Mouse (Mus musculus): ENCODE results near the gene Tuft1.
"Not testable (repeated sequence)": the region's sequence is repeated elsewhere in the genome, so short reads cannot be mapped to it uniquely, and the experiment has no call there.

Gene Tuft1

GRCm38 (mm10) chr3:94660841-94661240 is 2.2 kb upstream of the Tuft1 start:
- in situ Hi-C loops (cut with MboI, MseI): not testable (repeated sequence)

GRCm38 (mm10) chr3:94659142-94659748 is 573 bp upstream of the Tuft1 start:
- in situ Hi-C loops (cut with MboI, MseI): loop anchor here (5.0 kb wide), 1 partner anchor 98 kb away; no protein-coding TSS in a partner anchor

DNA sequence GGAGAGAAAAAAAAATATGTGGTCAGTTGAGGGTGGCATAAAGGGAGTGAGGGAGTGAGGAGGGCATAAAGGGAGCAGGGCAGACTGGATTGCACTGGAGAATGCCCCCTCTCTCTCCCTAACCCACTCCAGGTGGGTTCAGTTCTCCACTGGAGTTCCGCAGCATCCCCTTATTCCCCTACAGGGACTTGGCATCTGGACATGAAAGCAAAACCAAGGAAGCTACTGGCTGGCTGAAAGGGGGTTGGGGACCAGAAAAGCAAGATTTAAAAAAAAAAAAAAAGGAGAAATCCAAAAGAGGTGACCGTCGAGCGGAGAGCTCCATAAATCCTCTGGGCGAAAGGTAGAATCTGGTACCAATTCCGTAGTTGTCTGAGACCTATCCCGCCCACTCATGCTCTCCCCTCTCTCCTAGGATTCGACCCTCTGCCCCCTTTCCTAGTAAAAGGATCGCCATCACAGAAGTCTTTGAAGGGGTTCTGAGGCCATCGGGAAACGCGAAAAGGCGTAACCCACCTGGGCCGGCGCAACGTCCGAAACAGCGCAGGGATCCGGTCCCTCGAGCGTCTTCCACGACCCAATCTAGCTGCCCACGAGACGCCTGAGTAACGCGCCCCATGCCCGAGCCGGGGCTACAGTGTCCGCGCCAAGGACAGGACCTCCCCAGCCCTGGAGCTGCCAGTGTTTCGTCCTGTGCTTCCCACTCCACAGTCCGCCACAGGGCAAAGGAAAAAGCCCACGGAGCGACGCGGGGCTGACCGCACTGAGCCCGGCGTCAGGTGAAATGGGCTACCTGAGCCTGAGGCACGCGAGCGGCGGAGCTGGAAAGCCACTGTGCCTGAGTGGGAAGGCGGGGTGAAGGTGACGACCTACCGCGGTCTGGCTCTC is 576 bp downstream of the Tuft1 start:
- in situ Hi-C loops (cut with MboI, MseI): loop anchor here (5.0 kb wide), 1 partner anchor 99 kb away; no protein-coding TSS in a partner anchor

DNA sequence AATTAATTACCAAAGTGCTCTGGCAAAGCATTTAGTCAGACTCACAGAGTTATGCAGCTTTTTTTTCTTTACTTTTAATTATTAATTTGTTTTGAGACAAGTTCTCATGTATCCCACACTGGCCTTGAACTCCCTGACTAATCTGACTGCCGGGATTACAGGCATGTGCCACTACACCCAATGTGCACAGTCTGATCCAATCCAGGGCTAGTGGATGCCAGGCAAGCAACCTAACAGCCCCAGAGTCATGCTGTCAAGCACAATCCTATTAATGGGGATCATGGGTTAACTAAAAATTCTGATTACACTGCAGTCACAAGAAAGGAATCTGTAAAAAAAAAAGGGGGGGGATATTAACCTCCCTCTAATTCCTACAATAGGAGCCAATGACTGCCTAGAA is 4.7 kb downstream of the Tuft1 start:
- in situ Hi-C loops (cut with MboI, MseI): not testable (repeated sequence)

GRCm38 (mm10) chr3:94650409-94650808 is 8.3 kb downstream of the Tuft1 start:
- in situ Hi-C loops (cut with MboI, MseI): no loop called here

GRCm38 (mm10) chr3:94648755-94649590 is 9.7 kb downstream of the Tuft1 start:
- in situ Hi-C loops (cut with MboI, MseI): no loop called here

DNA sequence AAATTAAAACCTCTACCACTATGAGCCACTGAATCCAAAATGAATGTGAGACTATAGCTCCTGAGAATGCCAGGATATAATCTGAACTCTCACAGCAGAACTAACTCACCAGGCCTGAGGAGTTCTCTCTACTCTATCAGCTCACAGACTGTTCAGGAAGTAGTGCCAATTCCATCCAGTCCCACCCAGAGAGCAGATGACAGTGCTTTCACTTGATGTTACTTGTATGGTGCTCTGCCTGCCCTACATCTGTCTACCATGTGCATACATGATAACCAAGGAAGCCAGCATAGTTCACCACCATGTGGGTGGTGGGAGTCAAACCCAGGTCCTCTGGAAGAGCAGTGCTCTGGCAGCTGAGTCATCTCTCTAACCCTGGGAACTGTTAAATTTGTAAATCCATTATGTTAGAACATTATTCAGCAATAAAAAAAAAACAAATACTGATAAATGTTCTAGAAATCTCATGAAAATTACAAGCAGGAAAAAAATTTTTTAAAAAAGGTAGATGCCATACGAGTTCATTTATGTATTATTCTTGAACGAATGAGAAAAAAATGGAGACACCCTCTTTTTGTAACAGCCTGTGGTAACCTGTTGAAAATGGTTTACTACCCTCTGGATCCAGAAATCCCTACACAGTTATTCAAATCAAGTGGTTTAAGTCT is 16.0 kb downstream of the Tuft1 start, which contains the start of gene Gm10972:
Gene Gm10972, plus strand, starts transcription at position 618 of the 668 bp plus-strand sequence.
- in situ Hi-C loops (cut with MboI, MseI): loop anchor here (5.0 kb wide), 1 partner anchor 95 kb away; no protein-coding TSS in a partner anchor

DNA sequence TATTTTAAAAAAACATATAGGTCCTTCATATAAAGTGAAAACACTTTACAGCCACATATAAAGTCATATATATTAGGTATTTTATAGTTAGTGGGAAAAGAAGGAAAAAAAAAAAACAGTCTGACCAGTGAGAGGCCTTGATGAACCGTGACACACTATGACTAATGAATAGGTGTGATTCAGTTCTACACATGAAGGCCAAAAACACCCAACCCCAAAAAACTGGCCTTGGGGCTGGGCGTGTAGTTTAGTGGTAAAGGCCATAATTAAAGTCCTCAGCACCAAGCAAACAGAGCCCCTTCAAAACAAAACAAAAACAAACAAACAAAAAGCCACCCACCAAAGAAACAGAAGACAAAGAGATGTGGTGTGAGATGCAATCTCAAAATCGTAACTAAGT is 28.8 kb downstream of the Tuft1 start:
- in situ Hi-C loops (cut with MboI, MseI): no loop called here

DNA sequence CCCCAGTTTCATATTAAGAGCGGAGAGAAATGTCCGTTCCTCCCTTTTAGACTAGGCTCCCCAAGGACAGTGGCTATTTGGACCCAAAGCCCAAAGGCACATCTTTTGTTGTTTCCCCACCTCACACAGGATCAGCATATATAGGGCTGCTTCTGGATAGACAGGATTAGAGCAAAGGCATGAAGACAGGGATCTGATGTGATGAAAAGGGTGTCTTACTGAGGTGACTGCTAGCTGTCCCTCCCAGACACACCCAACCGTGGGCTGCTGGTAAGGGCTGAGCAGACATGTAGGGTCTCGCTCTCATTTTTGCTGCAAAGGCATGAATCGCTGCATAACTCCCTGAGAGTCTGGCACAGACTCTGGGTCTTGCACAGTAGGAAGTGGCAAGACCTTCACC is 30.0 kb downstream of the Tuft1 start:
- in situ Hi-C loops (cut with MboI, MseI): no loop called here

DNA sequence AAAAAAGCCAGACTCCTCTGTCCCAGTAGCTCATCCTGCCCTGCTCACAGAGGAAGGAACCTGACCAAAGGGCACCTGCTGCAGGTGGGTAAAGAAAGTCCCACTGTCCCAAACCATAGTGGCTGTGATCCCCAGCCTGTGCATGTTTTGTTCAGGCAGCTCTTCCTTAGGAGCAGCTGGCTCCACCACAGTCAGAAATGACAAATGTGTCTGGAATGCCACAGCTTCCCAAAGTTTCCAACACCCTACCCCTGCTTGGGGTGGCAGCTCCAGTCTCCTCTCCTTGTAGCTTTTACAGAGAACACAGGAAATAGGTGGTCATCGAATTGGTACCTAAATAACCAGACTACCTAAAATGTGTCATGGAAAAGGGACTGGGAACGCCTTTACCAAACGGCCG is 34.4 kb downstream of the Tuft1 start:
- in situ Hi-C loops (cut with MboI, MseI): no loop called here

GRCm38 (mm10) chr3:94622550-94622949 is 36.1 kb downstream of the Tuft1 start:
- in situ Hi-C loops (cut with MboI, MseI): no loop called here

DNA sequence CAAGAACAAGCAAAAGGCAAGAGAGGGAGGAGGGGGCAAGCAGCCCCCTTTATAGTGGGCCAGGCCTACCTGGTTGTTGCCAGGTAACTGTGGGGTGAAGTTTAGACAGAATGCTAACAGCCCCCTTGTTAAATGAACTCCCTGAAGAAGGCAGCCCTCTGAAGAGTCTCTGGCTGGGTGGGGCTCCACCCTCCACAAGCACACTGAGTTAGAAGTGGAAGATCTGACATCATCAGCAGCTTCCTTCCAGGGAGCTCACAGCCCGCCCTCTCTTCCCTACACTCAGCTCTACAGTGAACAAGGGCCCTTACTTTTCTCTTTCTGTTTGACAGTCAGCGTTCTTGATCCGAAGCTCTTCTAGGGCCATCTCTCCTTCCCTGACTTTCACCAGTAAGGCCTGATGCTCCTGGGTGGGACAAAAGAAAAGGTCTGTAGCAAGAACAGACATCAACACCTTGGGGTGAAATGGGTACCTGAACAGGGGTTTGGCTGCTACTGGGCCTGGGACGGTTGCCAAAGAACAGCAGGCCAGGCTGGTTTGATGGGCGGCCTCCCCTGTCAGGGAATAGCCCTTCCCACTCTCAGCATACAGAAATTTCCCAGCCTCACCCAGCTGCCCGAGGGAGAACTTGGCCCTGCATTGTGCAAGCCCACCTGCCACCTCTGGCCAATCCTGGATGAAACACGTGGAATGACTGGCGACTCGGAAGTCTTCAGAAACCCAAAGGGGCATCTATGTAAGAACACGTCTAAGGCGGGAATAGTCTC is 36.7 kb downstream of the Tuft1 start:
- in situ Hi-C loops (cut with MboI, MseI): no loop called here

- in situ Hi-C loops (cut with MboI, MseI): no loop called here
Observed at GRCm38 (mm10) chr3:94616717-94617116, 42.0 kb downstream of the Tuft1 start.

DNA sequence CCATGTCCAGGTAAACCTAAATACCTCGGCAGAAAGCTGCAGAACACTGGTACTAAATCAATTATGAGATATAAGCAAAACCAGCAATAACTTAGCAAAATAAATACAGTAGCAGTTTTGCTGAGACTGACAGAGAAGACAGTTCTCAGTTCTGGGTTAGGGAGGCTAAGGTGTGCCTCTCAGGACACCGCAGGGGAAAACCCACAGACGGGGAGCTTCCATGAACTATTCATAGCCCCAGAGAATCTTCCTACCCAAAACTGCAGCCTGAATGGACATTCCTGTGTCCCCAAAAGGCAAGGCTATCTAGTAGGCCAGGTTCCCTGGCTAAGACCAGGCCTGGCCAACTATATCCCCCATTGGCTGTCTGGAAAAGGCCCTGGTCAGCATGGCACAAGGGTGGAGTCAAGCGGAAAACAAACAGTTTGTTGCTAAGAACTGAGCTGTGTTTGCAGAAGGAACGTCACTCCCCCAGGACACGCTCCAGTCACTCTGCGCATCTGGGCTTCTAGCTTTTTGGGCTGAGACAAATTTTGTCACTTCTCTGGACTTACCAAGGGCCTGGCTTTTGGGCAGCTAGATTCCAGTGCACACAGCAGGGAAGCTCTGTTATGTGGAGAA is 45.3 kb downstream of the Tuft1 start:
- in situ Hi-C loops (cut with MboI, MseI): no loop called here

DNA sequence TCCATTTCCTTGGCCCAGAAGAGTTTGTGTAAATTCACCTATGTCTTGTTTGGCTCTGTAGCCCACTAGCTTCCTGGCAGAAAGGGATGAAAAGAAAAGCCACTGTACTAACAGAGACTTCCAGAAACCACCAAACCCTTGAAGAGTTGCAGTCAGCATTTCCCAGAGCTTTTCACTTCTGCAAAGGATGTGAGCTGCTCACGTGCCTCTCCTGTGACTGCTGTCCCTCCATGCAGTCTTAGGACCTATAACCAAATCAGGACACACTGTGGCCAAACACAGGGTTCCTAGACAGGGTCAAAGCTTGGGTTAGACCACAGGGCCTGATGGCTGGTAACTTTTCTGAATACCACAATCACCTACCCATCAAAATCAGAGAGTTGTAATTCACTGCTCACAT is 46.4 kb downstream of the Tuft1 start:
- in situ Hi-C loops (cut with MboI, MseI): no loop called here

GRCm38 (mm10) chr3:94611834-94612233 is 46.8 kb downstream of the Tuft1 start:
- in situ Hi-C loops (cut with MboI, MseI): no loop called here

DNA sequence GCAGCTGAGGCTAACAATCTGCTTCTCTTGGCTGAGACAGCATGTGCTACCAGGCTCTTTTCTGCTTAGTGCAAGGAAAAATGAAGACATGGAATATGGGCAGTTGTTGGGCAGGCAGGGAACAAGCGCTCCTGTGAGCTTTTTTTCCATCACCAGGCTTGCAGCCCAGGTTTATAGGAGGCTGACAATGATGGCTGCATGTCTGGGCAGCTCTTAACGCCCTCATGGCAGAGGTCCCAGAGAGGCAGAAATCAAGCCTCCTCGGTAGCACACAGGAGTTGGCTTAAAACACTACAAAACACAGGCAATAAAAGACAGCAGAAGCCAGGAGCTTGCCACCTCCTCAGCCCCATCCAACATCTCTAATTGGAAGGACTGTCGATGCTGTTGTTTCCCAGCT is 47.3 kb downstream of the Tuft1 start:
- in situ Hi-C loops (cut with MboI, MseI): no loop called here

- in situ Hi-C loops (cut with MboI, MseI): no loop called here
Observed at GRCm38 (mm10) chr3:94610581-94610980, 48.1 kb downstream of the Tuft1 start.

GRCm38 (mm10) chr3:94609621-94610020 is 49.1 kb downstream of the Tuft1 start:
- in situ Hi-C loops (cut with MboI, MseI): loop anchor here (5.0 to 10.0 kb wide), 3 partner anchors 157 to 1045 kb away; partner anchors contain the start of gene C2cd4d

- in situ Hi-C loops (cut with MboI, MseI): loop anchor here (10.0 kb wide), 2 partner anchors 237 to 1037 kb away; partner anchors contain the start of gene C2cd4d
Observed at GRCm38 (mm10) chr3:94601959-94602358, 56.7 kb downstream of the Tuft1 start.

Data from T-helper 2 cell (primary cell).